Mouse (Mus musculus): ENCODE results near the gene Ccr6. TPM values are rescaled to one million over a fixed set of nuclear protein-coding genes. Genes with fewer than 3 reads are reported as not detected.

The Ccr6 gene
- total and polyA plus RNA-seq, 3 experiments = 1.5 to 8.0 (median 5.2) TPM

GRCm38 (mm10) chr17:8305801-8306200 is 70.0 kb downstream of the Ccr6 start:
- in situ Hi-C loops (cut with MboI; ENCODE audit: low pct_ligation_motif_present, low pct_unique_long_range_greater_than_20kb, low sequenced_read_pairs) (loop anchor here (10.0 kb wide), 1 partner anchor 111 kb away; no protein-coding TSS in a partner anchor), dilution Hi-C loops (cut with MboI; ENCODE audit: extremely low pct_ligation_motif_present, extremely low pct_unique_long_range_greater_than_20kb, low sequenced_read_pairs) (no loop called here)
- Histone ChIP-seq H3K4me2 (ENCODE audit: insufficient read depth, low read depth, poor library complexity, severe bottlenecking) (no peak overlapping the region), H3K79me2 (replicated peaks; ENCODE audit: control insufficient read depth, extremely low read depth, insufficient read depth, poor library complexity, severe bottlenecking) (no peaks in the 10 kb centered on the region), H3K36me3 (replicated peaks in 1 of 2; ENCODE audit: control insufficient read depth in 1 of 2, insufficient read depth in 1 of 2, low read length in 1 of 2) (no peaks in the 10 kb centered on the region), H3K4me1 (ENCODE audit: control insufficient read depth in 1 of 2, insufficient read depth in 2 of 2) (peaks cover 8 to 44% of the 10 kb centered on the region in 2 experiments; a peak in 3 of 4 replicates), H3K9me3 (replicated peaks; ENCODE audit: low read length) (no peaks in the 10 kb centered on the region), H3K27ac (ENCODE audit: insufficient read depth, low read depth) (0 out of 2 replicates have a peak overlapping the region, but pooled peaks have one; percentile 46), H3K27me3 (replicated peaks) (no peaks in the 10 kb centered on the region), H3K4me3 (replicated peaks in 1 of 3; ENCODE audit: low read depth in 2 of 3, low read length in 2 of 3, poor library complexity in 1 of 3) (no peak overlapping the region), H3K9ac (ENCODE audit: insufficient read depth, low read depth) (no peak overlapping the region)
- peak; percentile 87 for DNase-seq (ENCODE audit: extremely low read depth)
- TF ChIP-seq ELF1 (IDR thresholded peaks at IDR 0.05; ENCODE audit: low read depth, low read length) = 0 out of 2 replicates have a peak, but pooled peaks have one; percentile 21
- no peak for TF ChIP-seq NRF1 (IDR thresholded peaks at IDR 0.05; ENCODE audit: low read depth, low read length)
- no peak for TF ChIP-seq UBTF (IDR thresholded peaks at IDR 0.05; ENCODE audit: low read depth, low read length)
- no peak for TF ChIP-seq SIN3A (IDR thresholded peaks at IDR 0.05; ENCODE audit: low read length)
- 0 out of 2 replicates have a peak, but pooled peaks have one; percentile 55 for TF ChIP-seq MAZ (IDR thresholded peaks at IDR 0.05; ENCODE audit: low read depth, low read length)
- no peak for TF ChIP-seq E2F4 (IDR thresholded peaks at IDR 0.05; ENCODE audit: insufficient replicate concordance, low read depth, low read length)
- peak; percentile 75 for TF ChIP-seq EP300 (IDR thresholded peaks at IDR 0.05; ENCODE audit: low read length)
- 0 out of 2 replicates have a peak, but pooled peaks have one; percentile 41 for TF ChIP-seq RCOR1 (conservative IDR thresholded peaks at IDR 0.05; ENCODE audit: low read depth, low read length)
- peak; percentile 80 for TF ChIP-seq JUND (conservative IDR thresholded peaks at IDR 0.05; ENCODE audit: low read depth, low read length)
- no peak for TF ChIP-seq TBP (conservative IDR thresholded peaks at IDR 0.05; ENCODE audit: low read depth, low read length)
- peak; percentile 71 for TF ChIP-seq ETS1 (conservative IDR thresholded peaks at IDR 0.05; ENCODE audit: low read depth, low read length)
- peak; percentile 62 for TF ChIP-seq RAD21 (IDR thresholded peaks at IDR 0.05; ENCODE audit: low read depth, low read length)
- peak; percentile 74 for TF ChIP-seq MEF2A (IDR thresholded peaks at IDR 0.05; ENCODE audit: borderline replicate concordance, low read depth, low read length)
- no peak for TF ChIP-seq PAX5 (IDR thresholded peaks at IDR 0.05; ENCODE audit: low read length)
- TF ChIP-seq HCFC1 (IDR thresholded peaks at IDR 0.05; ENCODE audit: low read depth, low read length) = peak; percentile 31; the same call in 1 of the 2 replicates
- TF ChIP-seq MYC (IDR thresholded peaks at IDR 0.05; ENCODE audit: low read depth, low read length) = peak; percentile 59; the same call in 1 of the 2 replicates
- TF ChIP-seq NELFE (IDR thresholded peaks at IDR 0.05; ENCODE audit: low read depth, low read length) = peak; percentile 19; the same call in 1 of the 2 replicates
- TF ChIP-seq IRF4 (IDR thresholded peaks at IDR 0.05; ENCODE audit: low read depth, low read length) = peak; percentile 96
- TF ChIP-seq MAFK (IDR thresholded peaks at IDR 0.05; ENCODE audit: insufficient replicate concordance, low read length) = no peak
- TF ChIP-seq ZMIZ1 (IDR thresholded peaks at IDR 0.05; ENCODE audit: low read depth, low read length) = no peak
- TF ChIP-seq TCF12 (IDR thresholded peaks at IDR 0.05; ENCODE audit: low read depth, low read length) = peak; percentile 44; the same call in 1 of the 2 replicates
- peak; percentile 54 for TF ChIP-seq MAX (IDR thresholded peaks at IDR 0.05; ENCODE audit: low read length)
- peak; percentile 85 for TF ChIP-seq SMC3 (IDR thresholded peaks at IDR 0.05; ENCODE audit: low read depth, low read length)
- peak; percentile 71 for TF ChIP-seq BHLHE40 (IDR thresholded peaks at IDR 0.05; ENCODE audit: low read depth, low read length)
- peak; percentile 72 for TF ChIP-seq JUN (IDR thresholded peaks at IDR 0.05; ENCODE audit: insufficient read depth, low read depth, low read length)
- TF ChIP-seq MXI1 (IDR thresholded peaks at IDR 0.05; ENCODE audit: low read depth, low read length) = peak; percentile 74
- TF ChIP-seq CTCF (conservative IDR thresholded peaks at IDR 0.05 in 1 of 2, IDR thresholded peaks at IDR 0.05 in 1 of 2; ENCODE audit: low read depth in 2 of 2, low read length in 2 of 2) = peak; percentile 25 to 85; a peak in 2 of 4 replicates

Other genes with a start within 250 kb of the Ccr6 start
- 0.17 TPM in 1 of 2 replicates, not detected in the other for gene Gm49673, start 88.3 kb upstream of the Ccr6 start, total RNA-seq (2012; rRNA removed)
- gene Gm49673, start 88.3 kb upstream of the Ccr6 start, total RNA-seq (2014; rRNA removed) = not detected in 2 replicates
- 0.10 TPM in 1 of 2 replicates, not detected in the other for gene Gm49673, start 88.3 kb upstream of the Ccr6 start, polyA plus RNA-seq (2012; ENCODE audit: insufficient read length, low read depth)
- gene Rnaset2a, start 87.9 kb upstream of the Ccr6 start, total RNA-seq (2012; rRNA removed) = 33.0 and 53.2 TPM in 2 replicates
- 22.1 and 23.5 TPM in 2 replicates for gene Rnaset2a, start 87.9 kb upstream of the Ccr6 start, total RNA-seq (2014; rRNA removed)
- gene Rnaset2a, start 87.9 kb upstream of the Ccr6 start, polyA plus RNA-seq (2012; ENCODE audit: insufficient read length, low read depth) = 15.0 and 17.0 TPM in 2 replicates
- gene Fgfr1op, start 70.5 kb upstream of the Ccr6 start, total RNA-seq (2012; rRNA removed) = 29.8 and 34.7 TPM in 2 replicates
- 56.3 and 60.7 TPM in 2 replicates for gene Fgfr1op, start 70.5 kb upstream of the Ccr6 start, total RNA-seq (2014; rRNA removed)
- 46.9 and 55.3 TPM in 2 replicates for gene Fgfr1op, start 70.5 kb upstream of the Ccr6 start, polyA plus RNA-seq (2012; ENCODE audit: insufficient read length, low read depth)
- 60.4 and 66.7 TPM in 2 replicates for gene Mpc1, start 46.9 kb downstream of the Ccr6 start, total RNA-seq (2012; rRNA removed)
- gene Mpc1, start 46.9 kb downstream of the Ccr6 start, total RNA-seq (2014; rRNA removed) = 232 and 250 TPM in 2 replicates
- gene Mpc1, start 46.9 kb downstream of the Ccr6 start, polyA plus RNA-seq (2012; ENCODE audit: insufficient read length, low read depth) = 75.4 and 77.4 TPM in 2 replicates
- 63.4 and 71.7 TPM in 2 replicates for gene Sft2d1, start 75.1 kb downstream of the Ccr6 start, total RNA-seq (2012; rRNA removed)
- 121 and 127 TPM in 2 replicates for gene Sft2d1, start 75.1 kb downstream of the Ccr6 start, total RNA-seq (2014; rRNA removed)
- 63.8 and 75.1 TPM in 2 replicates for gene Sft2d1, start 75.1 kb downstream of the Ccr6 start, polyA plus RNA-seq (2012; ENCODE audit: insufficient read length, low read depth)
- gene Prr18, start 101.4 kb downstream of the Ccr6 start, total RNA-seq (2012; rRNA removed) = 0.08 TPM in 1 of 2 replicates, not detected in the other
- 0.07 and 0.12 TPM in 2 replicates for gene Prr18, start 101.4 kb downstream of the Ccr6 start, total RNA-seq (2014; rRNA removed)
- gene Prr18, start 101.4 kb downstream of the Ccr6 start, polyA plus RNA-seq (2012; ENCODE audit: insufficient read length, low read depth) = 0.07 TPM in 1 of 2 replicates, not detected in the other
- not detected in 2 replicates for gene T2, start 119.9 kb downstream of the Ccr6 start, total RNA-seq (2012; rRNA removed)
- gene T2, start 119.9 kb downstream of the Ccr6 start, total RNA-seq (2014; rRNA removed) = not detected in 2 replicates
- not detected in 2 replicates for gene T2, start 119.9 kb downstream of the Ccr6 start, polyA plus RNA-seq (2012; ENCODE audit: insufficient read length, low read depth)
- gene T, start 198.4 kb downstream of the Ccr6 start, total RNA-seq (2012; rRNA removed) = 0.17 TPM in 1 of 2 replicates, not detected in the other
- gene T, start 198.4 kb downstream of the Ccr6 start, total RNA-seq (2014; rRNA removed) = not detected in 2 replicates
- not detected in 2 replicates for gene T, start 198.4 kb downstream of the Ccr6 start, polyA plus RNA-seq (2012; ENCODE audit: insufficient read length, low read depth)

Measured in CH12.LX (cell line).